Mouse (Mus musculus): ENCODE data around the gene Nox3. TPM values are rescaled to one million over a fixed set of nuclear protein-coding genes. Genes with fewer than 3 reads are reported as not detected.

The Nox3 gene
- polyA plus RNA-seq, 1 experiment from 2014 or later: 0.10 TPM

DNA sequence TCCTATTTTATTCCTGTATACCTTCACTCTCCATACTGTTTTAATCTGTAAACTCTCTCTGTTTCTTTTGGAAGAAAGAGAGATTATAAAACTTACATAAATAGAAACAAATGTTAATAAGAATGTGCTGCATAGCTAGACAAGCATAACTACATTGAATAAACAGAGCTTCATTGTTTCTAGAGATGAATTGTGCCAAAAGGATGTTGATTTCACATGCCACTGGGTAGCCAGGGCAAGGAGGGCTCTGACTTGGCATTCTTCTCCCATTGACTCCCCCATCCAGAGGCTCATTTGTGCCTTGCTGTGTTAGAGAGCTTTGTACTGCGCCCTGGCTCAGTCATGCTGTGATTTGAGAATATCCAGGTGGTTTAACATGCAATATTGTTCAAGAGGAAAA is 98.2 kb downstream of the Nox3 start:
- no peaks in the 10 kb centered on the region for H3K4me1 ChIP-seq
- no peak overlapping the region for H3K27ac ChIP-seq (replicated peaks)
- DNase-seq (ENCODE audit: low spot score): no peak
- 84% methylated on average over 1 of the region's 1 CpGs for WGBS
- no peaks in the 10 kb centered on the region for H3K27me3 ChIP-seq (replicated peaks; ENCODE audit: low read depth, poor library complexity, severe bottlenecking)
- H3K9me3 ChIP-seq: no peaks in the 10 kb centered on the region
- no peak overlapping the region for H3K4me3 ChIP-seq
- H3K36me3 ChIP-seq (replicated peaks): no peaks in the 10 kb centered on the region

DNA sequence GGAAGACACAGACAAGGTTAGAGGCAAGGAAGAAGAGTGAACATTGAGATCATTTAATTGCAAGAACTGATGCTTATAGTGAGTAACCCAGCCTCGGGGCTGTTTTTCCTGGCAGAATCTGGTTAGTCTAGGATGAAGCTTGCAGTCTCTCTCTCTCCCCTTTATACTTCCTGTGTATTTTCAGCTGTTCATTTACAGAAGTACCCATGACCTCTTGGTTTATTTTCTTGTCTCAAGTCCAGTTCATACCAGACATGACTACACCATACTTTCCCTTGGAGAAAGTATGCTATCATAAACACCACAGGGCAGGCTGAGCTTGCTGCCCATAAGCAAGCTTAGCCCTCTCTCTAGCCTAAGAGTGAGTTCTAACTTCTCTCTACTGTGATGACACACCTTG is 98.9 kb downstream of the Nox3 start:
- 62% methylated on average over 1 of the region's 1 CpGs for WGBS
- no peaks in the 10 kb centered on the region for H3K9me3 ChIP-seq
- no peaks in the 10 kb centered on the region for H3K36me3 ChIP-seq (replicated peaks)
- H3K4me1 ChIP-seq: no peaks in the 10 kb centered on the region
- no peak overlapping the region for H3K4me3 ChIP-seq
- no peak overlapping the region for H3K27ac ChIP-seq (replicated peaks)
- H3K27me3 ChIP-seq (replicated peaks; ENCODE audit: low read depth, poor library complexity, severe bottlenecking): no peaks in the 10 kb centered on the region
- DNase-seq (ENCODE audit: low spot score): no peak

Other genes starting within 250 kb of the Nox3 start
- not detected in 2 replicates for gene Cldn20, start 163.7 kb downstream of the Nox3 start, polyA plus RNA-seq (2016; fragmentation: Nextera tagmentation; extraction: Ambion mirVana)
- 16.3 and 18.7 TPM in 2 replicates for gene Tfb1m, start 138.5 kb downstream of the Nox3 start, polyA plus RNA-seq (2016; fragmentation: Nextera tagmentation; extraction: Ambion mirVana)

Data from embryonic facial prominence, embryonic 10.5 days (tissue).